Mouse (Mus musculus): ENCODE data around the gene Mllt11.

Gene Mllt11

DNA sequence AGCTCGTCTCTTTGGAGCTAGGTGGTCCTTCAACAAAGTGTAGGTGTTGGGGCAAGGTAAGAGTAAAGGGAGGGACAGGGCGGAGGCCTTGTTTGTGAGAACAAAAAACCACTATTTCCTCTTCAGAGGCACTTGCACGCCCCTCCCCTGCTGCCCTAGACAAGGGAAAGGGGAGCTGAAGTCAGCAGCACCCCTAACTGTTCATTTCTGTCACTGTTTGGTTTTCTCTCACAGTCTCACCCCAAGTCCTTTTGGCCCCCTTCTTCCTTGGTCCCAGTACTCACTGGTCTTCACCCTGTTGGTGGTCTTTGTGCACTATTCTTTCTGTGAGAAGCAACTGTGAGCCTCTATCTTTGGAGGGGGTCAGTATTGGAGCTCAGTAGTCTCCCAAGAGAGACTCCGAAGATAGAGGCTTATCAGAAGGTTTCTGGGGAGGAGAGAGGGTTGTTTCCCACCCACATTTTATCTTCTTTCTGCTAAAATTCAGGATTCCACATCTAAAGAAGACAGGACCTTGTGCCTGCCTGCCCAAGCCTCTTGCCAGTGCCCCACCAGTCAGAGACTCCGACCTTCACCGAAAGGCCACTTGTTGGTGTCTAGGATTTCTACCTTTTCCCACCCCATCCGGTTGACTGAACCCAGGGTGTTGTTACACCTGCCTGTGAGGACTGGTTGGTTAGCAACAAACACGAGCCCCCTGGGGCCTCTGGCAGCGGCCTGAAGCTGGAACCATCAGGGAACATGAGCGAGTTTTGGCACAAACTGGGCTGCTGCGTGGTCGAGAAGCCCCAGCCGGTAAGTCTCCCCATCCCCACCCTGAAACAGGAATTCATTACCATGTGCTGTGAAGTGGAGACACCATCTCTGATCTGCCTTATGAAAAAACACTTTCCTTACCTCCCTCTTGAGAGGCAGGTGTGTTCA, at the start of gene Mllt11:
Gene Mllt11 (minus strand): TSS at position 874 of the 924 bp plus-strand sequence.
- no peak for DNase-seq

DNA sequence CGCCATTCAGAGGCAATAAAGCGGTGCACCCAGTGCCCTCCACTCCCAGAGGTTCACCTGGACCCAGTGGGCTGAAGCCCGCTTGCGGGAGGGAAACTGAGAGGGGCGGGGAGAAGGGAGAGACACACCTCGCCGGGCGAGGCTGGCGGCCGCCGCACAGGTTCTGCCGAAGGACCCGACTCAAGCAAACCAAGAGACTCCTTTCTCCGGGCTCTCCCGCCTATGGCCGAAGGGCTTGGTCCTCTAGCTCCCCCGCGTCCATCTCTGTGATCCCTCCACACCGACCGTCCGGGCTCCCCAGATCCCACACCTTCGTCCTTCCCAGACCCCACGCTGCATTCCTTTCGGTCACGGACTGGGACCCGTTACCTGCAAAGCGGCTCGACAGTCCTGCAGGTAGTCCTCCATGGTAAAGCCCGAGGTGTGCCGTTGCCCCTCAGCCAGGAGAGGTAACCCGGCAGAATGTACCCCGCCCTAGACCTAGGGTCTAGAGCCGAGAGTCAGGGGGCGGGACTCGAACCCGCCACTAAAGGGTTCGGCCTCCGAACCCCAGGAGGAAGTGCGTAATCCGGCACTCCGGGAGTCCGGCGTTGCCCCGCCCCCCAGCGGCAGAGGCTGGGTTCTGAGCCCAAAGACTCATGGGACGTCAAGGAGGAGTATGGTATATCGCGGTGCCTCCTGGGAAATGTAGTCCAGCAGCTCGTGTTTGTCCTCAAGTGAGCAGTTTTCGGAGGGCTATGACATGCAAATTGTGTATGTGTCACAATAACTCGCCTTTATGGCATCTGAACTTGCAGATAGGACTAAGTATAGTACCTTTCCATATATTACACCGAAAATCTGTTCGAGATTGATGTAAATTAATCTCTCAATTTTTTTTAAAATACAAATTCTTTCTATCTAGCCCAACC, 49.5 kb upstream of the Mllt11 start, which contains the start of the genes Mindy1 and Prune1:
Gene Mindy1 (plus strand): TSS at position 130 of the 911 bp plus-strand sequence.
Gene Prune1 (minus strand): TSS at position 861 of the 911 bp plus-strand sequence.
- DNase-seq: peak; percentile 98 to 100

DNA sequence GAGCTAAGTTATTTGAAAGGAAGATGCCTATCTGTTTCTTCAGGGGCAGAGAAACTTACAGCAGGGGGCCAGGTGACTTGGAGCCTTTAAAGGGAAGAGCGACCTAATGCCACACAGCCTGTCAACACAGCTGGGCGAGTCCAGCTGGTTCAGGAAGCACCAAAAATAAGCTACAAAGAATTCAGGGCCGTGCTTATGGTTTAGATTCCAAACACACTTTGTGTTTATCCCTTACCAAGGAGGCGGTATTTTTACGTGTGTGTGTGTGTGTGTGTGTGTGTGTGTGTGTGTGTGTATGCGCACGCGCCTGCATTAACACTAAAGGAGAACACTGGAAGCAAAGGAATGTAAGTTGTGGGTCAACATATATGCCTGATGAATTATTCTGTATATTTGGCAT, 48.8 kb upstream of the Mllt11 start:
- DNase-seq: peak; percentile 33 to 44

DNA sequence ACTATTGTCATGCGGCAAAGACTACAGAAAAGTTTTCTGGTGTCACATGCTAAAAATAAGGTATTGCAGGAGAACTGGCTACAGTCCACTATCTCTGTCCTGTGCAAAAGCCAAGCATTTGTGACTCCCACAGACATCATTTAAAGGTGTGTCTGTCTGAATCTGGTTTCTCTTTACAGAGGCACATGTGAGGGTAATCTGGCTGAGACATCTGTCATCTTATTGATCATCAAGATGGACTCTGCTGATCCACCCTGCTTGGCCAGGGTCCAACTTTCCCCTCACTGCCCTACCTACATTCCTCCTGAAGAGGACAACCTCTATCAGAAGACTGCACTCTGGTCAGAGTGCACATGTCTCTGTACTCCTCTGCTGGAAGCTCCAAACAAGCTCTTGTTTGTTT, 45.2 kb upstream of the Mllt11 start:
- DNase-seq: peak; percentile 31 to 39

DNA sequence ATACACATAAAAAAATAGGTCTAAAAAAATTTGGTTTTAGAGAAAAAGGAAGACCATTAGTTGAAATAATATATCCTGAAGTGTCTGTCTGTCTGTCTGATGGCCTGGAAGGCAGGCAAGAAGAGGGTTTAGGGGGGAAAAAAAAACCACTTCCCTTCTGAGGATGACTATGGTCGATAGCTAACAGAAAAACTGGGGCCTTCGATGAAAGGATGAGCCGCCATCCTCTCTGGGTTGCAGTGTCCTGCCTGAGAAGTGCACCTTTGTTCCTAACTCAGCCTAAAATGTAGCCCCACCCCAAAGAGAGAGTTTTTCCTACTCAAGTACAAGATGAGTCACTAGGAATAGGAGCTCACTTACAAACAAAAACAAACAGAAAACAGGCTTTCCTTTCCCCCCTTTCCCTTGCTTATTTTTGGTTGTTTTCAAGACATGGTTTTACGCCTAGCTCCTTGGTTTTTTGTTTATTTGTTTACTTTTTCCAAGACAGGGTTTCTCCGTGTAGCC, 44.5 kb upstream of the Mllt11 start:
- DNase-seq: no peak

DNA sequence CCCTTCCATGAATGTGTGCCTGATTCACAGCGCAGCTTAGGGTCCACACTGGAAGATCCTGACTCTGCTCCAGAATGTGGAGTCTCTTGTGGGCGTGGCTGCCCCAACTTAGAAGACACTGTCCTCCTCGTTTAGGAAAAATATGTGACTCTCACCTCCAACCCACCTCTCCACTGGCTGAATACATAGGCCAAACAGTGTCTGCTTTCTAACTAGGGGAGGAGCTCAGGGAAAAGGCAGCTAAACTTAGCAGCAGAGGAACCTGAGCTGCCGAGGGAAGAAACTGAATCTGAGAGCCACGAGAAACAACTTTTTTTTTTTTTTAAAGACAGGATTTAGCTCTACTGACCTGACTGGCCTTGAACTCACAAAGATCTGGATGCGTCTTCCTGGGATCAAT, 43.2 kb upstream of the Mllt11 start:
- DNase-seq: no peak

DNA sequence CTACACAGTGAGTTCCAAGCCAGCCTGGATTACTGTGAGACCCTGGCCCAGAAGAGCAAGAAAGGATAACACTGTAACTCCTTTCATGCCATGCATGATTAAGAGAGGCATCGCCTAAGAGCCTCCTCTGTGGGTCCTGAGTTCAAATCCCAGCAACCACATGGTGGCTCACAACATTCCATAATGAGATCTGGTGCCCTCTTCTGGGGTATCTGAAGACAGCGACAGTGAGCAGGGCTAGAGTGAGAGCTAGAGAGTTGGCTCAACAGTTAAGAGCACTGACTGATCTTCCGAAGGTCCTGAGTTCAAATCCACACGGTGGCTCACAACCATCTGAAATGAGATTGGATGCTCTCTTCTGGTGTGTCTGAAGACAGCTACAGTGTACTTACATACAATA, 42.5 kb upstream of the Mllt11 start:
- no peak for DNase-seq

DNA sequence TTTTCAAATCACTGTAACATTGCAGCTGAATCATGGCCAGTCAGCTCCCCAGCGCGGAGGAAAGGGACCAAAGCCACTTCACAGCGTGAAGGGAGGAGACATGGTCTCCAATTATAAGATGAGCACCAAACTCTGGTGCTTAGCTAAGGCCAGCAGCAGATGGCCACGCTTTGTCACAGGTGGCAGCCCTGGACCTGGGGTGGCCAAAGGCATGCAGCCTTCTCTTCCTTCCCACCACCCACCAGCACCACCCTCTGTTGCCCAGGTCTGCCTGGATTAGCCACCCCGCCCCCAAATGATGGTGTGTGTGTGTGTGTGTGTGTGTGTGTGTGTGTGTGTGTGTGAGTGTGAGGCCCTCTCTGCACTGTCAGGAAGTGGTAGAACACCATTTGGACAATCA, 41.5 kb upstream of the Mllt11 start:
- peak; percentile 91 to 95 for DNase-seq

DNA sequence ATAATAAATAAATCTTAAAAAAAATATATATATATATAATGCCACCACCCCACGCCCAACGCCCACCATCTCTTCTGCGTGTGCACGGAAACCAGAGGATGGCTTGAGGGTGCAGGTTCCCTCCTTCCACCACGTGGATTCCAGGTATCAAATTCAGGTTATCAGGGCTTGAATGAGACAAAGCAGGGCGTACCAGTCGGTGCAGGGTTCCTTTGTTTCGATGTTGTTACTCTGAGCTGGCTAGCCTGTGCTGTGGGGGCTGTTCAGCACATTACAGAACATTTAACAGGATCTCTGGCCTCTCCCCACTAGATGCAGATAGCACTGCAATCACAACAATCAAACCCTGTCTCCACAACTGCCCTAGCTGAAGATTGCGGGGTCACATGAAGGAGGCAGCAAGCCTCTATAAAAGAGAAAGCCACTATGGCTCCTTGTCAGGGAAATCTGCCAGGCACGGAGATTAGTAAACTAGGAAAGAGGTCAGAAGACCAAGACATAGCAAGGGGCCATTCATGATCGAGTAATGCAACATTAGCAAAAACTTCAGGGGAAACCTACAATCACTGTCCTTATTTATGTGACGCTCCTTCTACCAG, 38.9 kb upstream of the Mllt11 start:
- DNase-seq: no peak

DNA sequence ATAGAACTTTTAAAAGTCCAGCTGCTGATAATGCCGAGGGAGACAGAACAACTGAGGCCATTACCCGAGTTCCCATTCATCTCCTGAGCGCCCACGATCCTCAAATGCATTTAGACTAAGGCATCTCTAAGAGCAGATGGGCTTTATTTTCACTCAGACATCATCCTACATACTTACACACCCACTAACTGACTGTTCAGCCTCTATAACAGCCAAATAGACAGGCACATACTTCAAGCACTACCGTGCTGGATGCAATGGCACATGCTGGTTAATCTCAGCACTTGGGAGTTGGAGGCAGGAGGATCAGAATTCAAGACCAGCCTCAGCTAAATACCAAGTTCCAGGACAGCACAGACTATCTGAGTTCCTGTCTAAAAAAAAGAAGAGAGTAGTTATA, 37.8 kb upstream of the Mllt11 start:
- no peak for DNase-seq

DNA sequence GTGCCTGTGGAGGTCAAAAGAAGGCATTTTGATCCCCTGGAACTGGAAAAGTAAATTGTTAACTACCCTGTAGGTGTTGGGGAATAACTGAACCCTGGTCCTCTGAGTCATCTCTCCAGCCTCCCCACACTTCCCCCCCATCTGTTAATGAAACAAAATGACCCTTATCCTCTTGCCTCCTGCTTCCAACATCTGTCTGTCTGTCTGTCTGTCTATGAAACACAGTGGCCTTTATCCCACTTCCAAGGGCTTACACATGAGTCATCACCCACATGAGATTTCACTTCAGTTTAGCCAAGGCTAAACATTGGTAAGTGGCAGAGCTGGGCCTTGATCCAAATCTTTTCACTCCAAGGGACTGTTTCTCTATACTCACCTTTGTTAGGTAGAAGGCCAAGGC, 35.9 kb upstream of the Mllt11 start:
- DNase-seq: no peak

DNA sequence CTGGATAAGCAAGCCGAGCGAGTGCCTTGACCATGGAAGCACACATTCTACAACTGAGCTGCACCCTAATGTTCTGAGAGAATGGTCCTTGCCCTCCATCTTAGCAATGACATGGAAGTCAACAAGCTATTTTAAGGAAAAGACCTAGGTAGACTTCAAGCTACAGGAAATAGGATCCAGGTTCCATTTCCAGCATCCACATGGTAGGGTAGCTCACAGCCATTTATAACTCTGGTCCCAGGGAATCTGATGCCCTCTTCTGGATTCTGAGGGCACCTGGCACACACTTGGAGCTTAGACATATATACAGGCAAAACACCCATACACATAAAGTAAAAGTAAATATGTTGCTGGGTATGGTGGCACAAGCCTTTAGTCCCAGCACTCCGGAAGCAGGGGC, 34.1 kb upstream of the Mllt11 start:
- no peak for DNase-seq

DNA sequence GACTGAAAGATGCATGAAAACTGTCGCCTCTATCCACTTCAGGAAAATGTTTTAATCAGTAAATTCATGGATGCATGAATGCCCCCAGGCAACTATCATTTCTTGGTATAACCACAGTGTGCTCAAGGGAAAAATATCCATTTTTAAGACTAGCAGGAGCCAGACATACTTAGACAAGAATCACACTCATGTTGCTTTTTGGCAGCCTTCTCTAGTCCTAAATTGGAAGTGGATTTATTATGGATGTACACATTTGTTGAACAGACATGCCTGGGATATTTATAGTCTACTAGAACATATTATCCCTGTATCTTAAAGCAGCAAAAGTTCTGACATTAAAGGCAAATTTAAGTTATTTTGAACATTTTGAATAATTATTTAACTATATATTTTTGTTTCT, 32.8 kb upstream of the Mllt11 start:
- no peak for DNase-seq

DNA sequence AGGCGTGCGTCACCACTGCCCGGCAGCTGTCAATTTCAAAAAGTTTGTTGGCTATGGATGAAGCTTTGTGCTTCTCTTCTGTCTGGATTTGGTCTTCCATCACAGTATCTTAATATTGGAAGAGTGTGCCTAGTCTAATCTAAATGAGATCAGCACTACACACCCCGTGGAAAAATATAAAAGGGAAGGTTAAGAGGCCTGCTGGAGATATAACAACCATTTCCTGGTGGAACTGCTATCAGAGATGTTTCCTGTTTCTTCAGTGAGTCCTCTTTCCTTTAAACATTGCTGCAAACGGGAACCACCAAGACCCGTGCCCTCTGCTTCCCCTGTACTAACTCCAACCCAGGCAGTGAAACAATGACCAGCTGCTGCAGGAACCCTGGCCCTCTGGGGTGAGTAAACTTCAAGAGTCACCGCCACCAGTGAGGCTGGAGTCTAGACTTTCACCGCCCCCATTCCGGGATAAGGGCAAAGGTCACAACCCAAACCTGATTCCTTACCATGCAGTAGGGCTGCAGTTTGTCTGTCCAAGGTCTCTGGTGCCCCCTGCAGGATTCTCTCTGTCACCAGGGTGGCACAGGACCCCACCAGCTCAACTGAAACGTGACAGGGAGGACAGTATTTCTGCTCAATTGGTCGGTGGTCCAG, 31.2 kb upstream of the Mllt11 start:
- peak; percentile 65 for DNase-seq

DNA sequence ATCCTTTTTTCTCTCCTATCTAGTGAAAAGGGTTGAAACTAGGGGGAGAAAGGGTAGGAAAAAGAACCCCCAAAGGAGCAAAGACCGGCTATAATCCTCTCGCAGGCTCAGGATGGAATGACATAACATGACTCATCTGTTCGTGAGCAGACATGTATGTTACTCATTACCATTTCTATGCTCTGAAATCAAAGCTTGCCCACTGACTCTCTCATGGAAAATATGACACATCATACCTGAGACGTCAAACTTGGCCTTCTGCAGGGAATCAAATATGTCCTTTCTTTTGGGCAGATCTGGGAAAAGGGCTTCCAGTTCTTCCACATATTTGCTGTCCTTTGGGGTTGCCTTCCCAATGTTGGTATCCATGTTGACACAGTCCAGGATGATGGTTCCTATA, 30.0 kb upstream of the Mllt11 start:
- DNase-seq: no peak

DNA sequence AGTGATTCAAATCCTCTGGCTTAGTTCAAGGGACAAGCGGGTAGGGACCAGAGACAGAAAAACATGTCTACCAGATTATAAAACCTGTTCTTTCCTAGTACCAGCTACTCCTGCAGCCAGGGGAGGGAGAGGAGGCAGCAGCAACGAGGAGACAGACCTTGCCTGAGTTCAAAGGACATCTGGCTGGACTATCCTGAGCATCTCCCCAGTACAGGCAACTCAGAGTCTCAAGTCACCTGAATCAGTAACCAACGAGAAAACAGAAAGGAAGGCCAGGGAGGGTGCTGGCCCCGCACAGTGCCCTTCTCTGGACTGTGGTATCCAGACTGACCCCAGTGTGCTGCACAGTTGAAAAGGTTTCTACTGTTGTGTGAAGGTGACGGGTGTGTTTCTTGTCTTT, 25.0 kb upstream of the Mllt11 start:
- DNase-seq: no peak

DNA sequence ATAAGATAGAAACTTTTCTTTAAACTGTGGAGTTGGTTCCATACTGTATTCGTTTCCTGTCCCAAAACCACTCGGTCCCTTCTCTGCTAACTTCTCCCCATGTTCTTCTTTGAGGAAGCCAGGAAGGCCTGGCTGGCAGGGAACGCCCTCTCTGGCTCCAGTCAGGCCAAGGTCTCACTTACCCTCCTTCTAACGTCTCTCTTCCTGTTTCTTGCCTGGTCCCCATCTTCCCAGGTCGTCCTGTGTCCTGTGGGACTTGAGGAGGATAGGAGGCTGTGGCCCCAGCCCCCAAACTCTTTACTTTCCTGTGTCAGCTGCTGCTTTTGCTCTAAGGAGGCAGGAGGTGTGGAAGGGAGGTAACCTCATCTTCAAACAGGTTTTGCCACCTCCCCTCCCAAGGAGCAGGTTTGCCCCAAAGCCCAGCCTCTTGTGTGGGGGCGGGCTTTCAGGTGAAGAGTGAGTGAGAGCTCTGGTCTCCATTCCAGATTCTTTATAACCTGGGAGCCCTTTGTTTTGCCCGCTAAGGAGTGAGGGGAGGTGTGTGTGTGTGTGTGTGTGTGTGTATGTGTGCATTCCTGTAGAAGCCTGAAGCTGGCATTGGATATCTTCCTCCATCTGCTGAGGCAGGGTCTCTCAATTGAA, 18.9 kb upstream of the Mllt11 start, which contains the start of gene Bnipl:
Gene Bnipl (minus strand): TSS at position 411 of the 642 bp plus-strand sequence.
- no peak for DNase-seq

DNA sequence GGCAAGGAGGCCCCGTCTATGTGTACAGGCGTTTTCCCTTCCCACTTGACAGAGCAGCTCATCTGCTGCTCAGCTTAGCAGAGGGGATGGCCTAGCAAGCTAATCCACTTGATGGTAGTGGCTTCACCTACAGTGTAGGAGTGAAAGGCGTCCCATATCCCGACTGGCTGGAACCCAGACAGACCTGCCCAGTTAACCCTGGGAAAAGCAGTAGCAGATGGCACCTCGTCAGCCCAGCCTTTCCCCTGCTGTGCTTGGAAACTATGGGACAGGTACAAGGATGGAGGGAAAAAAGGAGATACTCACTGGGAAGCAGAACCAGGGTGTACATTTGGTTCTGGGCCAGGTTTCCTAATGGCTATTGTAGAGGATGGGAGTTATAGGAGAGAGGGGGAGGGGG, 18.4 kb upstream of the Mllt11 start:
- DNase-seq: peak; percentile 84 to 85

DNA sequence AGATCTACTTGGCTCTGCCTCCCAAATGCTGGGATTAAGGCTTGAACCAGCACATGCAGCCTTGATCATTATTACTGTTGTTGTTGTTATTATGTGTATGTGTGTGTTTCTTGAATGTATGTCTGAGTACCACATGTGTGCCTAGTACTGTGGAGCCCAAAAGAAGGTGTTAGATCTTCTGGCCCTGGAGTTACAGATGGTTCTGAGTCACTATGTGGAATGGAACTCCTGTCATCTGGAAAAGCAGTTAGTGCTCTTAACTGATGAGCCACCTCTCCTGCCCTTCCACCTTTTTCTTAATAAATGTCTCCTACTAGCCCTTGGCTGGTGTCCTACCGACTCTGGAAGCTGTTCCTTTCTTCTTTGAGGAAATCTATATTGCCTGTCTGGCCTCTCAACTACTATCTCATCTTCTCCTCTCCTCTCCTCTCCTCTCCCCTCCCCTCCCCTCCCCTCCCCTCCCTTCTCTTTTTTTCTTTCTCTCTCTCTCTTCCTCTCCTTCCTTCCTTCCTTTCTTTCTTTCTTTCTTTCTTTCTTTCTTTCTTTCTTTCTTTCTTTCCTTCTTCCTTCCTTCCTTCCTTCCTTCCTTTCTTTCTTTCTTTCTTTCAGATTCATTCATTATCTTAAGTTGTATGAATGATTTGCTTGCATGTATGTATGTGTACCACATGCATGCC, 15.8 kb upstream of the Mllt11 start:
- no peak for DNase-seq

DNA sequence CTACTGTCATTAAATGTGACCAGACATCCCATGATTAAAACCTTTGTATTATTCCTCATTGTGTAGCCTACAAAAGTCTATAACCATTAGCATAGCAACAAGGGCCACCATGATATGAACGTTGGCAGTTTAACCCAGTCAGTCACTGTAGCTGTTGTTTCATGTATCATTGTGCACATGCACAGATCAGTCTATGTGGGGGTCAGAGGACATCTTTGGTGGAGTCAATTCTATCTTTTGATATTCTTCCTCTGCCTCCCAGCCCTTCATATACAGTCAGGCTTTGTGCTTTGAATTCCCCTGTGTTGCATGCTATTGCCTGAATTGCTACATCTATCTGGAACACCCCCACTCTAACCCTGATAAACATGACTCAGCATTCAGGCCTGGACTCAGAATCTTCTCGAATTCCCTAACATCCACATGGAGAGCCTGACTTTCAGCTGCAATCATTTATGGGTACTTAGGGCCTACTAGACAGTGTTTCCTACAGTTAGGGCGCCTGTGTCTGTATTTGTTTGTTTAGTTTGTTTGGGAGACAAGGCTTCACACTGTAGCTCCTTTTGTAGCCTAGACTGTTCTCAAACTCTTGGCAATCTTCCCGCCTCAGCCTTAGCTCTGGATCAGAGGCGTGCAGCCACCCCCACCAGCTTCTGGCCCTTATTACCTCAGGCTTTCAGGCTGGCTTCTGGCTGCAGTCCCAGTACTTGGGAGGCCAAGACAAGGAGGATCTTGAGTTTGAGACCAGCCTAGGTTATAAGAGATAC, 14.7 kb upstream of the Mllt11 start:
- DNase-seq: peak; percentile 51 to 56

Data from cerebellum, postnatal 36 days (tissue).